Mouse (Mus musculus): ENCODE data around the gene Olfr1015. TPM values are rescaled to one million over a fixed set of nuclear protein-coding genes. Genes with fewer than 3 reads are reported as not detected.

Gene Olfr1015
- polyA plus RNA-seq, 1 experiment from 2014 or later, result not detected

Other genes starting within 250 kb of the Olfr1015 start
- gene Olfr996, start 202.8 kb upstream of the Olfr1015 start, polyA plus RNA-seq (2015; fragmentation: Nextera tagmentation; extraction: Ambion mirVana), result not detected in 2 replicates
- gene Olfr998, start 193.1 kb upstream of the Olfr1015 start, polyA plus RNA-seq (2015; fragmentation: Nextera tagmentation; extraction: Ambion mirVana), result not detected in 2 replicates
- gene Olfr1000, start 170.1 kb upstream of the Olfr1015 start, polyA plus RNA-seq (2015; fragmentation: Nextera tagmentation; extraction: Ambion mirVana), result not detected in 2 replicates
- not detected in 2 replicates for gene Olfr1002, start 131.3 kb upstream of the Olfr1015 start, polyA plus RNA-seq (2015; fragmentation: Nextera tagmentation; extraction: Ambion mirVana)
- not detected in 2 replicates for gene Olfr154, start 117.6 kb upstream of the Olfr1015 start, polyA plus RNA-seq (2015; fragmentation: Nextera tagmentation; extraction: Ambion mirVana)
- not detected in 2 replicates for gene Olfr1006, start 103.2 kb upstream of the Olfr1015 start, polyA plus RNA-seq (2015; fragmentation: Nextera tagmentation; extraction: Ambion mirVana)
- not detected in 2 replicates for gene Olfr1008, start 92.6 kb upstream of the Olfr1015 start, polyA plus RNA-seq (2015; fragmentation: Nextera tagmentation; extraction: Ambion mirVana)
- not detected in 2 replicates for gene Olfr1009, start 66.6 kb upstream of the Olfr1015 start, polyA plus RNA-seq (2015; fragmentation: Nextera tagmentation; extraction: Ambion mirVana)
- not detected in 2 replicates for gene Olfr1012, start 19.3 kb upstream of the Olfr1015 start, polyA plus RNA-seq (2015; fragmentation: Nextera tagmentation; extraction: Ambion mirVana)
- gene Olfr1013, start 14.9 kb upstream of the Olfr1015 start, polyA plus RNA-seq (2015; fragmentation: Nextera tagmentation; extraction: Ambion mirVana), result not detected in 2 replicates
- gene Olfr1014, start 9.3 kb upstream of the Olfr1015 start, polyA plus RNA-seq (2015; fragmentation: Nextera tagmentation; extraction: Ambion mirVana), result not detected in 2 replicates
- not detected in 2 replicates for gene Olfr1016, start 20.5 kb downstream of the Olfr1015 start, polyA plus RNA-seq (2015; fragmentation: Nextera tagmentation; extraction: Ambion mirVana)
- gene Olfr1018, start 36.5 kb downstream of the Olfr1015 start, polyA plus RNA-seq (2015; fragmentation: Nextera tagmentation; extraction: Ambion mirVana), result not detected in 2 replicates
- not detected in 2 replicates for gene Olfr1019, start 63.5 kb downstream of the Olfr1015 start, polyA plus RNA-seq (2015; fragmentation: Nextera tagmentation; extraction: Ambion mirVana)
- gene Olfr1020, start 65.0 kb downstream of the Olfr1015 start, polyA plus RNA-seq (2015; fragmentation: Nextera tagmentation; extraction: Ambion mirVana), result not detected in 2 replicates
- gene Olfr1022, start 86.6 kb downstream of the Olfr1015 start, polyA plus RNA-seq (2015; fragmentation: Nextera tagmentation; extraction: Ambion mirVana), result not detected in 2 replicates
- not detected in 2 replicates for gene Olfr1023, start 103.6 kb downstream of the Olfr1015 start, polyA plus RNA-seq (2015; fragmentation: Nextera tagmentation; extraction: Ambion mirVana)
- not detected in 2 replicates for gene Olfr1024, start 123.0 kb downstream of the Olfr1015 start, polyA plus RNA-seq (2015; fragmentation: Nextera tagmentation; extraction: Ambion mirVana)
- not detected in 2 replicates for gene Olfr1025-ps1, start 133.2 kb downstream of the Olfr1015 start, polyA plus RNA-seq (2015; fragmentation: Nextera tagmentation; extraction: Ambion mirVana)
- not detected in 2 replicates for gene Olfr1026, start 139.5 kb downstream of the Olfr1015 start, polyA plus RNA-seq (2015; fragmentation: Nextera tagmentation; extraction: Ambion mirVana)
- gene Olfr1028, start 168.4 kb downstream of the Olfr1015 start, polyA plus RNA-seq (2015; fragmentation: Nextera tagmentation; extraction: Ambion mirVana), result not detected in 2 replicates
- gene Olfr1029, start 191.9 kb downstream of the Olfr1015 start, polyA plus RNA-seq (2015; fragmentation: Nextera tagmentation; extraction: Ambion mirVana), result not detected in 2 replicates
- not detected in 2 replicates for gene Olfr1030, start 197.3 kb downstream of the Olfr1015 start, polyA plus RNA-seq (2015; fragmentation: Nextera tagmentation; extraction: Ambion mirVana)
- not detected in 2 replicates for gene Olfr1031, start 208.3 kb downstream of the Olfr1015 start, polyA plus RNA-seq (2015; fragmentation: Nextera tagmentation; extraction: Ambion mirVana)
- gene Olfr1032, start 223.5 kb downstream of the Olfr1015 start, polyA plus RNA-seq (2015; fragmentation: Nextera tagmentation; extraction: Ambion mirVana), result not detected in 2 replicates
- gene Olfr1033, start 238.6 kb downstream of the Olfr1015 start, polyA plus RNA-seq (2015; fragmentation: Nextera tagmentation; extraction: Ambion mirVana), result 3.9 and 5.5 TPM in 2 replicates